Mouse (Mus musculus): ENCODE data around the gene Syn2. TPM values are rescaled to one million over a fixed set of nuclear protein-coding genes. Genes with fewer than 3 reads are reported as not detected.
A peak's percentile ranks its signal among the peaks of the same experiment; 100 is the strongest.

Syn2 gene
- polyA plus RNA-seq, 1 experiment from 2014 or later: 2.8 TPM

GRCm38 (mm10) chr6:115181094-115181493 is 46.4 kb downstream of the Syn2 start:
- 81% methylated on average over 2 of the region's 2 CpGs for WGBS
- no peak for DNase-seq (ENCODE audit: low spot score)
- Histone ChIP-seq H3K4me3 (ENCODE audit: low read depth, low read length) (no peak overlapping the region), H3K27me3 (ENCODE audit: control insufficient read depth, insufficient read depth, low read length) (no peaks in the 10 kb centered on the region), H3K4me1 (ENCODE audit: control insufficient read depth, insufficient read depth, low read length) (no peaks in the 10 kb centered on the region), H3K36me3 (replicated peaks; ENCODE audit: control insufficient read depth, insufficient read depth, low read depth, low read length) (no peaks in the 10 kb centered on the region), H3K27ac (replicated peaks; ENCODE audit: low read depth, low read length) (no peak overlapping the region), H3K4me2 (ENCODE audit: low read depth, low read length) (no peak overlapping the region), H3K9ac (replicated peaks; ENCODE audit: low read length) (no peak overlapping the region), H3K9me3 (replicated peaks; ENCODE audit: control insufficient read depth, low read length) (no peaks in the 10 kb centered on the region)
- ATAC-seq (replicated peaks; ENCODE audit: insufficient number of reproducible peaks, low FRiP score, low TSS enrichment, low read depth): no peak

DNA sequence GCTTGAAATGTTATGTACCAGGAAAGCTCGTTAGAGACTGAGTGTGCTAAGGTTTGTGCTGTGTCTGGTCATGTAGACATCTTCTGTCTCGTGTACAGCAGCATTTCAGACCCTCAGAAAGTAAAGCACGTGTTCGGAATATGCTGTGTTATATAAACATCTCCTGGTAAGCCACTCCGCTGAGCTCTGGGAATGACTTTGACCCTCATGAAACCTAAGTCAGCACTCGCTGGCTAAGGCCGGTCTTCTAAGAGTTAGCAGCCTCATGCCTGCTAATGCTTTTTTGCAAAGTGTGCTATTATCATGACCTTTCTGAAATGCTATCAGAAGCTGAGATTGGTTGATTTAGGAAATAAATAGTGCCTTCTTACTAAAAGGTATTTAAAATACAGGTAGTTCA is 56.4 kb downstream of the Syn2 start:
- no peaks in the 10 kb centered on the region for H3K36me3 ChIP-seq (replicated peaks; ENCODE audit: control insufficient read depth, insufficient read depth, low read depth, low read length)
- 66% methylated on average over 7 of the region's 7 CpGs for WGBS

DNA sequence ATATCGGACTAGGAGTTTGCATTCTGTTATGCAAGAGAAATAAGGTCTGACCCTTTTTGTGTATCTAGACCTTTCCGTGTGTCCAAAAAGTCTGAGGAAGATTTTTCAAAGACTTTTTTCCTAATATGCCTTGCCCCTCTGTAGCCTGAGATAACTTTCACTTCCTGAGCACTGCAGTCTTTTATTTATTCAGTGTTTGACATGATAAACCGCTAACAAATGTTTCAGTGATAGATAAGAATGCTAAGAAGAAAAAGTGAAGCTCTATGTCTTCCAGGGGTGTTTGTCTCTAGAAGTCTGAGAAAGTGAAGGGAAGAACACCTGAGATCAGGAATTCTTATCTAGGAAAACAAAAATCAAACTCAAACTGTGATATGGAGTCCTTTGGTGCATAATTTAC is 66.1 kb downstream of the Syn2 start:
- H3K4me1 ChIP-seq (ENCODE audit: control insufficient read depth, insufficient read depth, low read length): no peaks in the 10 kb centered on the region
- no peak overlapping the region for H3K9ac ChIP-seq (replicated peaks; ENCODE audit: low read length)
- WGBS: 85% methylated on average over 3 of the region's 3 CpGs

More for the DNA sequence above, 56.4 kb downstream of the Syn2 start:
- DNase-seq (ENCODE audit: low spot score) (no peak), ATAC-seq (replicated peaks; ENCODE audit: insufficient number of reproducible peaks, low FRiP score, low TSS enrichment, low read depth) (no peak)
- Histone ChIP-seq H3K4me1 (ENCODE audit: control insufficient read depth, insufficient read depth, low read length) (no peaks in the 10 kb centered on the region), H3K4me3 (ENCODE audit: low read depth, low read length) (no peak overlapping the region), H3K4me2 (ENCODE audit: low read depth, low read length) (no peak overlapping the region), H3K27me3 (ENCODE audit: control insufficient read depth, insufficient read depth, low read length) (no peaks in the 10 kb centered on the region), H3K9me3 (replicated peaks; ENCODE audit: control insufficient read depth, low read length) (no peaks in the 10 kb centered on the region), H3K27ac (replicated peaks; ENCODE audit: low read depth, low read length) (no peak overlapping the region), H3K9ac (replicated peaks; ENCODE audit: low read length) (no peak overlapping the region)

GRCm38 (mm10) chr6:115203029-115203428 is 68.3 kb downstream of the Syn2 start:
- DNase-seq (ENCODE audit: low spot score) (no peak), ATAC-seq (replicated peaks; ENCODE audit: insufficient number of reproducible peaks, low FRiP score, low TSS enrichment, low read depth) (no peak)
- Histone ChIP-seq H3K27me3 (ENCODE audit: control insufficient read depth, insufficient read depth, low read length) (no peaks in the 10 kb centered on the region), H3K4me1 (ENCODE audit: control insufficient read depth, insufficient read depth, low read length) (no peaks in the 10 kb centered on the region), H3K9ac (replicated peaks; ENCODE audit: low read length) (no peak overlapping the region), H3K4me2 (ENCODE audit: low read depth, low read length) (no peak overlapping the region), H3K36me3 (replicated peaks; ENCODE audit: control insufficient read depth, insufficient read depth, low read depth, low read length) (no peaks in the 10 kb centered on the region), H3K4me3 (ENCODE audit: low read depth, low read length) (no peak overlapping the region), H3K9me3 (replicated peaks; ENCODE audit: control insufficient read depth, low read length) (no peaks in the 10 kb centered on the region), H3K27ac (replicated peaks; ENCODE audit: low read depth, low read length) (no peak overlapping the region)
- 72% methylated on average over 3 of the region's 3 CpGs for WGBS

More for the DNA sequence above, 66.1 kb downstream of the Syn2 start:
- H3K36me3 ChIP-seq (replicated peaks; ENCODE audit: control insufficient read depth, insufficient read depth, low read depth, low read length): no peaks in the 10 kb centered on the region
- H3K9me3 ChIP-seq (replicated peaks; ENCODE audit: control insufficient read depth, low read length): no peaks in the 10 kb centered on the region
- H3K4me3 ChIP-seq (ENCODE audit: low read depth, low read length): no peak overlapping the region
- DNase-seq (ENCODE audit: low spot score): no peak
- H3K27ac ChIP-seq (replicated peaks; ENCODE audit: low read depth, low read length): no peak overlapping the region
- H3K4me2 ChIP-seq (ENCODE audit: low read depth, low read length): no peak overlapping the region
- ATAC-seq (replicated peaks; ENCODE audit: insufficient number of reproducible peaks, low FRiP score, low TSS enrichment, low read depth): no peak
- H3K27me3 ChIP-seq (ENCODE audit: control insufficient read depth, insufficient read depth, low read length): no peaks in the 10 kb centered on the region

- no peaks in the 10 kb centered on the region for H3K36me3 ChIP-seq (replicated peaks; ENCODE audit: control insufficient read depth, insufficient read depth, low read depth, low read length)
- H3K9me3 ChIP-seq (replicated peaks; ENCODE audit: control insufficient read depth, low read length): no peaks in the 10 kb centered on the region
- no peak overlapping the region for H3K9ac ChIP-seq (replicated peaks; ENCODE audit: low read length)
- no peak overlapping the region for H3K27ac ChIP-seq (replicated peaks; ENCODE audit: low read depth, low read length)
- no peaks in the 10 kb centered on the region for H3K4me1 ChIP-seq (ENCODE audit: control insufficient read depth, insufficient read depth, low read length)
- H3K27me3 ChIP-seq (ENCODE audit: control insufficient read depth, insufficient read depth, low read length): no peaks in the 10 kb centered on the region
- ATAC-seq (replicated peaks; ENCODE audit: insufficient number of reproducible peaks, low FRiP score, low TSS enrichment, low read depth) (no peak), DNase-seq (ENCODE audit: low spot score) (no peak)
- H3K4me2 ChIP-seq (ENCODE audit: low read depth, low read length): no peak overlapping the region
- H3K4me3 ChIP-seq (ENCODE audit: low read depth, low read length): no peak overlapping the region
- 59% methylated on average over 2 of the region's 2 CpGs for WGBS
These were observed 75.5 kb downstream of the Syn2 start for GRCm38 (mm10) chr6:115210187-115210586.

- DNase-seq (ENCODE audit: low spot score) (no peak), ATAC-seq (replicated peaks; ENCODE audit: insufficient number of reproducible peaks, low FRiP score, low TSS enrichment, low read depth) (no peak)
- Histone ChIP-seq H3K9me3 (replicated peaks; ENCODE audit: control insufficient read depth, low read length) (no peaks in the 10 kb centered on the region), H3K27ac (replicated peaks; ENCODE audit: low read depth, low read length) (no peak overlapping the region), H3K36me3 (replicated peaks; ENCODE audit: control insufficient read depth, insufficient read depth, low read depth, low read length) (no peaks in the 10 kb centered on the region), H3K4me3 (ENCODE audit: low read depth, low read length) (no peak overlapping the region), H3K4me2 (ENCODE audit: low read depth, low read length) (no peak overlapping the region), H3K9ac (replicated peaks; ENCODE audit: low read length) (no peak overlapping the region), H3K27me3 (ENCODE audit: control insufficient read depth, insufficient read depth, low read length) (no peaks in the 10 kb centered on the region), H3K4me1 (ENCODE audit: control insufficient read depth, insufficient read depth, low read length) (no peaks in the 10 kb centered on the region)
- WGBS: 76% methylated on average over 3 of the region's 3 CpGs
These were observed 76.1 kb downstream of the Syn2 start for GRCm38 (mm10) chr6:115210820-115211219.

DNA sequence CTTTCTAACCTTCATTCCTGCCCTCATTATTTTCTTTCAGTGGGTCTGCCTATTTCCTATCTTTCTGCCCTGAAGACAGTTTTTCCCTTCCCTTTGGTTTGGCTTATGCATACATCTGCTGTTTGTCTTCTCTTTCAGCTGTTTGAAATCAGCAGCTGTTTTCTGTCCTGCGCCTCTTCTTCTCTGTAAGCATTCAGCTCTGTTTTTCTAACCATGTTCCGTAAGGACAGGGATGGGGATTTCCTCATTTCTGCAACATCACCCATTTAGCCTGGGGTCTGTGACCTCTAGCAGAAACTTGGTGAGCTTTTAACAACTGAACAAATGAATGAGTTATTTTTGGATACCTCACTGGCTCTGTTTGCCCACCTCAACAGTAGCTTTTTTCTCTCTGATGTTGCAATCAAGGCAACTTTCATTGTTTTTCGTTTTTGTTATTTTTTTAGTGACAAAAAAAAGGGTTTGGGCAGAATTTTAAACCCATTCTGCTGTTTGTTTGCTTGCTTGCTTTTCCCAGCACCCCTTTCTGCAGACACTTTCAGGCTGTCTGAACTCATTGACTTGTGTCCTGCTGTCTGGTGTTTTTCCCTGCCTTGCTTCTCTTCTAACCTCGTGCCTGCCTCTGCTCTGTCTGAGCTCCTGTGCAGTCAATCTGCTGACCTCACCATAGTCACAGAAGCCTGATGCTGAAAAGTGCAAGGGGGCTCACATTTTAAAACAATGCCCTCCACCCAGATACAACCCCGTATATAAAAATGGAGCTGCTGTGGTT is 77.6 kb downstream of the Syn2 start:
- 51% methylated on average over 5 of the region's 5 CpGs for WGBS
- H3K9me3 ChIP-seq (replicated peaks; ENCODE audit: control insufficient read depth, low read length): no peaks in the 10 kb centered on the region
- H3K27ac ChIP-seq (replicated peaks; ENCODE audit: low read depth, low read length): no peak overlapping the region
- no peak overlapping the region for H3K4me3 ChIP-seq (ENCODE audit: low read depth, low read length)
- no peak for DNase-seq (ENCODE audit: low spot score)
- no peak for ATAC-seq (replicated peaks; ENCODE audit: insufficient number of reproducible peaks, low FRiP score, low TSS enrichment, low read depth)
- no peak overlapping the region for H3K4me2 ChIP-seq (ENCODE audit: low read depth, low read length)
- no peaks in the 10 kb centered on the region for H3K4me1 ChIP-seq (ENCODE audit: control insufficient read depth, insufficient read depth, low read length)
- no peaks in the 10 kb centered on the region for H3K27me3 ChIP-seq (ENCODE audit: control insufficient read depth, insufficient read depth, low read length)
- no peaks in the 10 kb centered on the region for H3K36me3 ChIP-seq (replicated peaks; ENCODE audit: control insufficient read depth, insufficient read depth, low read depth, low read length)
- no peak overlapping the region for H3K9ac ChIP-seq (replicated peaks; ENCODE audit: low read length)

DNA sequence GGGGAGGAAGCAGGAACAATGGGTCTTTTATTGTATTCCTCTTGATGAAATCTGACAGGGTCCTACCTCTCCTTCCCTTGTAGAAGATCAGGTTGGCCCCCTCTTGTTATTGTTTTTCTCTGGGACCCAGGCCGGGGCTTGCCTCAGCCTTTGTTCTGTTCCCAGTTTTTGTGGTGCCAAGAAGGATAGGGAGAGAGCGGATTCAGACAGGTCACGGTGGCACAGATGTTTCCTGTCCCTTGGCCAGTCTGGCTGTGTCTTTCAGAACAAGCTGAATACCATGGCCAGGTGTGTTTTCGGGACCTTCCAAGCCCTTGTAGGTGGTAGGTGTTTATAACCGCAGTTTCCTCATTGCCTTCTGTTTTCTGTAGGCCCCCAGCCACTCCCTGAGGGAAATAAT is 78.4 kb downstream of the Syn2 start:
- no peaks in the 10 kb centered on the region for H3K4me1 ChIP-seq (ENCODE audit: control insufficient read depth, insufficient read depth, low read length)
- no peak overlapping the region for H3K4me3 ChIP-seq (ENCODE audit: low read depth, low read length)
- H3K27me3 ChIP-seq (ENCODE audit: control insufficient read depth, insufficient read depth, low read length): no peaks in the 10 kb centered on the region
- H3K9ac ChIP-seq (replicated peaks; ENCODE audit: low read length): no peak overlapping the region
- WGBS: 44% methylated on average over 5 of the region's 5 CpGs
- H3K9me3 ChIP-seq (replicated peaks; ENCODE audit: control insufficient read depth, low read length): no peaks in the 10 kb centered on the region
- H3K4me2 ChIP-seq (ENCODE audit: low read depth, low read length): no peak overlapping the region
- DNase-seq (ENCODE audit: low spot score) (peak; percentile 7), ATAC-seq (replicated peaks; ENCODE audit: insufficient number of reproducible peaks, low FRiP score, low TSS enrichment, low read depth) (no peak)
- H3K27ac ChIP-seq (replicated peaks; ENCODE audit: low read depth, low read length): no peak overlapping the region
- H3K36me3 ChIP-seq (replicated peaks; ENCODE audit: control insufficient read depth, insufficient read depth, low read depth, low read length): no peaks in the 10 kb centered on the region
